Mouse (Mus musculus): Measurements from ENCODE around the gene Clec12b.

DNA sequence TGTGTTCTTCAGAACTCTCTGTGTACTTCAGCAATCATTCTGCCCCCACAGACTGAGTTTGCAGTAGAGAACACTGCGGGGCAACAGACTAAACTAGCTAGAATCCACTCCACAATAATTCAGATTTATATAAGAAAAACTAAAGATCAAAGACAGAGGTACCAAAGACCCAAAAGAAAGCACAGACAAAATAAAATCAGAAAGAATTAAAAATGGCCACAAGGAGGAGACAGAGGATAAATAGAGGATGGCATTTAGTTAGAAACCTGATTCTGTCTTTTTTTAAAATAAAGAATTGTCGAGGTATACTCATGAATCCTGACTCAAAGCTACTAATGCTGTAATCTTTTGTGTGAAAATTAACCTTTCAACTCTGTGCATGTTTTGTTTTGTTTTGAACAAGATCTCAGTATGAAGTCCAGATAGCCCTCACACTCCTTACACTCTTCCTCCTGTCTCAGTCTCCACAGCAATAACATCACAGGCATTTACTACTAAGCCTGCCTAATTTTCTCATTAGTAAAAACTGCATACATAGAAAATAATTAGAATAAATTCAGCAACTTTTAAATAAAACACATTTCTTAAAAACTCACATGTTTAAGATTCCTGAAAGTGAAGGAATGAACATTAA lies 7.5 kb upstream of the Clec12b start:
- no peak for TF ChIP-seq TCF12 (IDR thresholded peaks at IDR 0.05; ENCODE audit: low read depth, low read length)
- TF ChIP-seq CHD1 (IDR thresholded peaks at IDR 0.05; ENCODE audit: low read depth, low read length) = no peak
